Mouse (Mus musculus): ENCODE results near the gene E130208F15Rik.

Gene E130208F15Rik

GRCm38 (mm10) chr7:30308076-30309005 is 13.2 kb upstream of the E130208F15Rik start, which contains the start of gene Alkbh6:
Gene Alkbh6 (plus strand): TSS chr7:30308717.
- in situ Hi-C loops (cut with MboI) = no loop called here

GRCm38 (mm10) chr7:30309395-30310129 is 12.0 kb upstream of the E130208F15Rik start:
- in situ Hi-C loops (cut with MboI) = no loop called here

DNA sequence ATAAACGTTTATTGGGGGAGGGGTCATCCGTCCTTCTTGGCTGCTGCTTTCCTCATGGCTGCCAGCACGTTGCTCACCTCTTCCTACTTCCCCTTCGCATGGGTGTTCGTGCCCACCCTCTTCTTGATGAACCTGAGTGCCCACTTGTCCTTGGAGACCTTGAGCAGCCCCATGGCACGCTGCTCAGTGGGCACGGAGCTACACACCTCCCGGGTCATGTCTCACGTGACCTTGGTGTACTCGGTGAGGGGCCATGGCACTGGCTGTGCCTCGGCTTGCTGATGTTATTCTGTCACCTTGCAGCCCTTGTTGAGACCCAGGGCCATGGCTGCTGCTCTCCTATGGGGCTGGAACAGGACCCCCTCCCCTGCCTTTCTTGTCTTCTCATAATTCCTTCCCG is 11.4 kb upstream of the E130208F15Rik start:
- in situ Hi-C loops (cut with MboI) = no loop called here

- in situ Hi-C loops (cut with MboI) = no loop called here
Observed at GRCm38 (mm10) chr7:30313666-30314320, 7.7 kb upstream of the E130208F15Rik start.

GRCm38 (mm10) chr7:30314721-30315155 is 6.8 kb upstream of the E130208F15Rik start, which contains the start of gene Syne4:
Gene Syne4 (plus strand): TSS chr7:30314807.
- in situ Hi-C loops (cut with MboI) = no loop called here

DNA sequence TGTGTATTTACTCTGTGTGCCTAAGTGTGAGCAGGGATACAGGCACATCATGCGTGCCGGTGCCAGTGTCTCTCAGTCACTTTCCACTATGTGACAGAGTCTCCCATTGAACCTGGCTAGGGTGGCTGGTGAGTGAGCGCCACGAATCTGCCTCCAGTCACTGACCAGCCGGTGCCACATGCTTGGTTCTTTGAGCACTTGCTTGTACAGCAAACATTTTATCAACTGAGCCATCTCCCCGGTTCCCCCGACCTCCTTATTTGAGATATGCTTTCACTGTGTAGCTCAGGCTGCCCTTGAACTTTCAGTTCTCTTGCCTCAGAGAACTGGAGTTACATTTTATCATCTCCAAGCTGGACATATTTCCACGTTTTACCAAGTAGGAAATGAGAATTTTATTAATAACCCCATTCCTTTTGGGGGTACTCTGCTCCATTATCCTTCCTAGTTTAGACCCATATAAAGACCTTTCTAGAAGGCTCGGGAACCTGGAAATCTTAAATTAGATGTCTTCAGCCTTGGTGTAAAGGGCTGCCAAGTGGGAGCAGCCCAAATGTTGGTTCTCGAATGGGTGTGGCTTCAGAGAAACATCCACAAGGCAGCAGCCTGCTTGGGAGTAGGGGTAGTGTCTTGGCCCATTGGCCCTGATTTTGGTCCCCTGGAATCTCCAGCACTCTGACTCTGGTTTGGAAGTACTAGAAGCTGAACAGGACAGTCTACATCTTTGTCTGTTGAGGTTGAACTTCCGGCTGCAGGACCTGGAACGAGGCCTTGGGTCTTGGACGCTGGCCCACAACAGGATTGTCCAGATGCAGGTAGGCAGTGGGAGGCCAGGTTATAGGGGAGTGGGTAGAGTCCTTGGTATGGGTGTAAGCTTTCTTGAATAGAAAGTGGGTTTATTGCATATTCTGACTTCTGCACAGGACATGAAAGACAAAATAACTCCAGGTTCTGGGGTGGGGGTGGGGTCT is 5.7 kb upstream of the E130208F15Rik start:
- in situ Hi-C loops (cut with MboI) = no loop called here

GRCm38 (mm10) chr7:30318142-30318541 is 3.4 kb upstream of the E130208F15Rik start:
- in situ Hi-C loops (cut with MboI) = no loop called here

- in situ Hi-C loops (cut with MboI) = no loop called here
Observed at GRCm38 (mm10) chr7:30320946-30321345, 594 bp upstream of the E130208F15Rik start.

DNA sequence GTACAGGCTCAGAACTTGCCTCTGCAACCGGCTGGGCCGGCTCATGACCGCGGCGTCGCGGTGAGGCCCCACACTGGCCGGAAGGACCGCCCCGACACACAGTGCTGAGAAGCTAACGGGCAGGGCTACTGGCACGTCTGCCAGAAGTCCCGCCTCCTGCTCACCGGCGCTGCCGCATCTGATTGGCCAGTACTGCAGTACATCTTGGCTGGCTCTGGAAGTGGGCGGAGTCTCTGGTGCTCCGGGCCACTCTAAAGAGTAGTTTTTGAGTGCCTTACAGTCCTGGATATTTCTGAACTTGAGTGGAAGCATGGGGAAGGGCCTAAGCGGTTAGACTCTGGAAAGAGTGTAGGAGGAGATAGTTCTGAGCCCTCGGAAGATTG is 736 bp downstream of the E130208F15Rik start:
- in situ Hi-C loops (cut with MboI) = no loop called here

GRCm38 (mm10) chr7:30322865-30323264 is 1.3 kb downstream of the E130208F15Rik start:
- in situ Hi-C loops (cut with MboI) = no loop called here

DNA sequence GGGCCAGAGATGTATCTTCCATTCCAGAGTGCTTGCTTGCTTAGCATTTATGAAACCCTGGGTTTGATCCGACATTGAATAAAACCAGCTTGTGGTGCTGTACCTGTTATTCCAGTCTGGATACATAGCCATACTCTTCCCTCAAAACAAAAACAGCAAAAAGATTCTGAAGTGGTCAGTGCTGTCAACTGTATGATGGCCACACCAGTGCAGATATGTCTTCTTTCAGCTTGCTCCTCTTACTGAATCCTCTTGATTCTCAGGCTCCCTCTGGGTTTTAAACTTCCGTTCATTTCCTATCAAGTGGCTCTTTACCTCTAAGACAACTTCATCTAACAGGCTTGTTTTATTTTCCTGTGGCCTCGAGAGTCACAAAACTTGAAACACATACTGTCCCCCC is 2.3 kb downstream of the E130208F15Rik start, which contains the start of gene Sdhaf1:
TSS of gene Sdhaf1 (minus strand) at position 101 of the 400 bp plus-strand sequence.
- in situ Hi-C loops (cut with MboI) = no loop called here

DNA sequence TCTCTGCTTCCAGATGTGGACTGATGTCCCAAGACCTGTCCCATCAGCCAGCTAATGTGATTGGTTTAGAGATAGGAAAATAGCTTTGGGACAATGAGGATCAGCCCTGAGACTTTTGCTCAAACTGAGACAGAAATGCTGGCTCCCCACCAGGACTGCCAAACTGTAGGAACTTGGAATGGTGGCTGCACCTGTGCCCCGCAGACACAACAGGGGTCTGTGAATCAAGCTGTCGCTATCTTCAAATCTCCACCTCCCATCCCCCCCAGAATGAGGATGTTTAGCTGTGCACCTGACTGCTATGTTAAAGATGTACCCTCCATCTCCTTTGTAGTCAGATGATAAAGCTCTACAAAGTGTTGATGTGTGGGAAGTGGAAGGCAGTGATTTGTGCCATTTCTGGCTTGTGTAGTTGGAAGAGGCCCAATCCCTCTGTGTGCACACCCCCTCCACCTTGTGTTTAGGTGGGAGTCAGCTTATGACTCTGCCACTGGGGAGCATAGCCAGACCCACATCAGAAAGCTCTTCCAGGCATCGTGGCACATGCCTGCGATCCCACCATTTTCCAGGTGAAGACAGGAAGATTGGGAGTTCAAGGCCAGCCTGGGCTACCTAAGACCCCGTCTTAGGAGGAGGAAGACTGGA is 2.9 kb downstream of the E130208F15Rik start:
- in situ Hi-C loops (cut with MboI) = no loop called here

- in situ Hi-C loops (cut with MboI) = no loop called here
Observed at GRCm38 (mm10) chr7:30325364-30325763, 3.8 kb downstream of the E130208F15Rik start.

GRCm38 (mm10) chr7:30326427-30326826 is 4.9 kb downstream of the E130208F15Rik start:
- in situ Hi-C loops (cut with MboI) = no loop called here

DNA sequence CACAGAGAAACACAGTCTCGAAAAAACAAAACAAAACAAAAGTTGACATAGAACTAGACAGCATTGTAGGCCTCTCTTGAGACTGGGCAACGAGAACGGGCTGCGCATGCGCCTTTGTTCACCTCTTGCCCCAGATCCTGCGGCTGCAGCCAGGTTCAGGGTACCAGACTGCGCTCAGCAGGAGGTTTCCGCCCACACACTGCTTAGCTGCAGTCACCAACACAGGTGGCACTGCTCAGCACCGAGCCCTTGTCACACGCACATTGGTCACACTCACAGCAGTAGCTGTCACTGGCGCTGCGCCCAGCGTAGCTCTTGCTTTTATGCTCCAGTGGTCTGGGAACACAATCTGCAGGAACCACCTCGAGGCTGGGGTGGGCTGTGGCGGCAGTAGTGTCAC is 5.6 kb downstream of the E130208F15Rik start:
- in situ Hi-C loops (cut with MboI) = no loop called here

DNA sequence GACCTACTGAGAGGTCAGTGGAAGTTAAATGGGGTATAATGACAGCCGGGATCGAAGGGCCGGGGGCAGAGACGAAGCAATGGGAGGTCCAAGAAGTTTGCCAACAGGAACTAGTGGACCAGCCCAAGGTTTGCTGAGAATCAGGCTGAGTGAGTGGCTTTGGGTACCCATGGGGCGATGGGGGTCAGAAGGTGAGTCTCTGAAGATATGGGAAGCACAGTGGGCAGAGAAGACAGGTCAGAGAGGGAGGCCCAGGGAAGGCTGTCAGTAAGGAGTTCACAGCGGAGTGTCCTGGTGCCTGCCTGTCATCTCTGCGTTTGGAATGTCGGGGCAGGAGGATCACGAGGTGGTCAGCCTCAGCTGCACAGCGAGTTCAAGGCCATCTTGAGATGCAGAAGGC is 6.8 kb downstream of the E130208F15Rik start:
- in situ Hi-C loops (cut with MboI) = no loop called here

GRCm38 (mm10) chr7:30331887-30332286 is 10.3 kb downstream of the E130208F15Rik start:
- in situ Hi-C loops (cut with MboI) = no loop called here

DNA sequence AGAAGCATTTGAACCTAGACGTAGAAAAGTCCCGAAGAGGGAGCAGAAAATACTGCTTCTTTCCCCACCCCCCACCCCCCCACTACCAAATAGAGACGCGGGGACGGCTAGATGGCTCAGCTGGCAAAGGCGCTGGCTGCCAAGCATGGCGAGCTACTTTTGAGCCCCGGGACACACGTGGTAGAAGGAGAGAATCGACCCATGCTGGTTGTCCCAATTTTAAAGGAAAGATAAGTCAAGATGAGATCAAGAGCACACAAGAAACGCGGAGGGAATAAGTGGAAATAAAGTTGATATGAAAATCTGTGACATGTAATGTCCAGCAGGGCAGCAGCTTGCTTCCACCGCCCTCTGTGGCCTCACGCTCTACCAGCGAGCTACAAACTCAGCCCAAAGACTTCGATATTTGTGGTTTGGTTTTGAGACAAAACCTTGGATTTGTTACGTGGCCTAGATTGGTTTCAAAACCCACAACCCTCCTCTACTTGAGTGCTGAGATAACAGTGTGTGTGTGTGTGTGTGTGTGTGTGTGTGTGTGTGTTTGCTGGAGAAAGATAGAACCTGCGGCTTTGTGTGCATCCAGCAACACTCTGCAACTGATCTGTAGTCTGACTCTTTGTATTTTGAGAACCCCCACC is 11.2 kb downstream of the E130208F15Rik start:
- in situ Hi-C loops (cut with MboI) = no loop called here

DNA sequence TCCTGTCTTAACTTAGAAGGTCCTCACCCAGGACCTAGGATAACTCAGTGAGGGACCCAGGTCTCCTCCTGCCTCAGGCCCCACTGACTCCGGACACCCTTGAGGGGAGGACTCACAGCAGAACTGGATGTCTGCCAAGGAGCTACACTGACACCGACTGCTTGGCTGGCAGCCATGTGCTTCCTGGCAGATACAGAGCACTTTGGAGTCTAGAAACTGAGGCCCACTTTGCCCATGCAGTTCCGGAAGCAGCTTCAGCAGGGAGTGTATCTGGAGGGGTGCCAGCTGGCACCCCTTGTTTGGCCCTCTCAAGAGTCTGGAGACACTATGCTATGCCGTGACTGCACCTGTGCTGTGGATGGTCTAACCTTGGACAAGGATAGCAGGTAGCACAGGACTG is 11.9 kb downstream of the E130208F15Rik start:
- in situ Hi-C loops (cut with MboI) = no loop called here

- in situ Hi-C loops (cut with MboI) = no loop called here
Observed at GRCm38 (mm10) chr7:30334563-30334962, 13.0 kb downstream of the E130208F15Rik start.
